Mouse (Mus musculus): ENCODE data around the gene 4933425L06Rik.

GRCm38 (mm10) chr13:105130080-105130479, 48.2 kb downstream of the 4933425L06Rik start:
- TF ChIP-seq CTCF (IDR thresholded peaks at IDR 0.05 in 2 of 3, conservative IDR thresholded peaks at IDR 0.05 in 1 of 3; ENCODE audit: control insufficient read depth in 1 of 3, insufficient read depth in 1 of 3, low read depth in 2 of 3, low read length in 3 of 3, poor library complexity in 1 of 3, severe bottlenecking in 1 of 3), result no peak
- TF ChIP-seq POLR2A (IDR thresholded peaks at IDR 0.05; ENCODE audit: control insufficient read depth in 1 of 2, insufficient read depth in 1 of 2, low read depth in 1 of 2, low read length in 2 of 2, poor library complexity in 1 of 2), result no peak
- no peak for TF ChIP-seq KAT2A (conservative IDR thresholded peaks at IDR 0.05; ENCODE audit: low read depth, low read length)
- no peak for TF ChIP-seq HCFC1 (IDR thresholded peaks at IDR 0.05; ENCODE audit: low read depth, low read length)
- TF ChIP-seq ZNF384 (IDR thresholded peaks at IDR 0.05; ENCODE audit: low read depth, low read length), result no peak
